Mouse (Mus musculus) layer of hippocampus, adult 18-20 months (tissue): ENCODE results near the gene Erv3. TPM values are rescaled to one million over a fixed set of nuclear protein-coding genes. Genes with fewer than 3 reads are reported as not detected.

Experiments used
- DNase-seq, 2 experiments: peaks; one replicate each; pipeline ENCODE4 v3.0.0; 2022; ENCODE audit warnings: low spot score in 2 of 2
- total RNA-seq, 2 experiments: library from RNA; stranded (reverse); gene quantifications; 2 replicates each; pipeline ENCODE4 v1.2.3; 2021

Erv3 gene
- total RNA-seq, 2 experiments from 2014 or later, result 0.18 to 0.20 TPM

DNA sequence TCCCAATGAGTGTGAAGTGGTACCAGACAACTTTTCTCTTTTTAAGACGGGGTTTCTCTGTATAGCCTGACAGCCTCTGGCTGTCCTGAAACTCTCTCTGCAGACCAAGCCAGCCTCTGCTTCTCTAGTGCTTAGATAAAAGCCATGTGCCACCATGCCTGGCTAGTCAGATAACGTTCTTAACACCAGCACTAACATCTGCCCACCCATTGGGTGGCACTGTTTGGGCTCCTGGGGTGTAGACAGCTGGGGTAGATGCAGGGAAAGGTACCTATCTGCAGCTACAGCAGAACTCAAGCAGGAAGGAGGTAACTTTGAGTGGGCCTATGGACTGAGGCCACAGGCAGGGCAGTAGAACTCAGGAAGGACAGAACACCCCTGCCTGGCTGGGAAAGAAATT lies 34.0 kb downstream of the Erv3 start:
- DNase-seq, result no peak

DNA sequence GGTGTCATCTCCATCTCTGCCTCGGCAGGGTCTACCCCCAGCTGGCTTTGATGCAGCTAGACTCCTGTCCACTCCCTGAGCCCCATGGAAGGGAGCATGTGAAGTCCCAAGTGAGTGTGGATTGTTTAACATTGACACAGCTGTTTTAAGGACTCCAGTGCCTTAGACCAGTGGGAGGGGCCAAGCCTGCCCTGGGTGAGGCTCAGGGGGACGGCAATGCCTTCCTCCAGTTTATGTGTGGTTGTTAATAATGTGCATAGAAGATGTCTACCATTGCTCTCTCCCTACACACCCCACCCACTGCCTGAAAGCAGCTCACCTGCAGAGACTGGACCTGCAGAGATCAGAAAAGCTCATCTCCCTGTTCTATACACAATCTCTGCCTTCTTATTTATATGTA lies 35.6 kb downstream of the Erv3 start:
- DNase-seq, result no peak

DNA sequence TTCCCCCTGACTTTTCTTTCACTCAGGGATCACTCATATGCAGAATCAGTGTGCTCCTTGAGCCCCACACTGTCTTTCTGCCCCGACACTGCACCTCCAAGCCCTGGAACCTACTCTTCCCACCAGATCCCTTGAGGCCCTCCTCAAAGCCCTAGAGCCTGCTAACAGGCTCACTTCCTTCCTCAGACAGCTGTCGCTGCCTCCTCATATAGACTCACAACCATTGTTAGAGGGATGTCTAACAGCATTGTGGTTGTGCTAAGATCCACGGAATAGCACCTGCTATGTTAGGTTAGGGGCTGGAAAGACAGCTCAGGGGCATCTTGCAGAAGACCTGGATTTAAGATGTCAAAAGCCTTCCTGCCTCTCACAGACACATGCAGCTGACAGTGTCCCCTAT lies 37.1 kb downstream of the Erv3 start:
- no peak for DNase-seq

DNA sequence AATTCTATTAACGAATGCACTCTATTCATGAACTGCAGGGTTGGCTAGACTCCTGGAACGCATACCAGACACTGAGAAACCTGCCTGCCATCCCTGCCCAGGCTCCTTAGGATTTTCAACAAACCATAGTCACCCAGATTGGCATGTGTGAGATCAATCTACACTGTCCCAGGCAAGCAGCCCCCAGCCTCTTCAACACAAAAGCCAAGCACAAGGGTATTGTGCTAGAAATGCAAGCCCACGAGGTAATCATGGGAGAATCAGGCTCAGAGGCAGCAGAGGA lies 37.9 kb downstream of the Erv3 start:
- no peak for DNase-seq

DNA sequence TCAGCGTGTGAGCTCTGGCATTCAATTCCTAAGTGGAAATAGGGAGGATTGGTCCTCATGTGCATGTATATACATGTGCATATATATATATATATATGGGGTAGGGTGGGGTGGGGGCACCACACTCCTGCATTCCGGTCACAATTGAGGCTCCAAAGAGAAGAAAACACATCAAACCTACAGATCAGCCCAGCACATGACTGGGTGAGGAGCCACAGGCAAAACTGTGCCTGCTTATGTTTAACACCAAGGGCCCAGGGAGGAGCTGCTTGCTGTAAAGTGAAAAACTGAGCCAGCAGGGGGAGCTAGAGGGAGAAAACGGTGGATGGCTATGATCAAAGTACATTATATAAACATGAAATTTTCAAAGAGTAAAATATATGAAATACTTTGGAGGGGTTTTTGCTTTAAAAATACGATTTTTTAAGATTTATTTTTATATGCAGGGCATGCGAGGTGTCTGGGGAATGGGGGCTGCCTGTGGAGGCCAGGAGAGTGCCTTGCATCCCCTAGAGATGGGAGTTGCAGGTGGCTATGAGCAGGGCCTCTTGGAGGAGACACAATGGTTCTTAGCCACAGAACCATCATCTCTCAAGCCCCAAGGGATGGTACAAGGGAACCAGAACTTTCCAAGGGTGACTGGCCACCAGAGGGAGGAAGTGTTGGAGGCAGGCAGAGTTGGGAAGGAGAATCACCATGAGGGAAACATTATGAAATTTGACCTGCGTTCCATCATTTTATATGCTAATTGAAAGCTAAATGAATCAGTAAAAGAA lies 38.4 kb downstream of the Erv3 start:
- DNase-seq, result peak; percentile 71 to 93

DNA sequence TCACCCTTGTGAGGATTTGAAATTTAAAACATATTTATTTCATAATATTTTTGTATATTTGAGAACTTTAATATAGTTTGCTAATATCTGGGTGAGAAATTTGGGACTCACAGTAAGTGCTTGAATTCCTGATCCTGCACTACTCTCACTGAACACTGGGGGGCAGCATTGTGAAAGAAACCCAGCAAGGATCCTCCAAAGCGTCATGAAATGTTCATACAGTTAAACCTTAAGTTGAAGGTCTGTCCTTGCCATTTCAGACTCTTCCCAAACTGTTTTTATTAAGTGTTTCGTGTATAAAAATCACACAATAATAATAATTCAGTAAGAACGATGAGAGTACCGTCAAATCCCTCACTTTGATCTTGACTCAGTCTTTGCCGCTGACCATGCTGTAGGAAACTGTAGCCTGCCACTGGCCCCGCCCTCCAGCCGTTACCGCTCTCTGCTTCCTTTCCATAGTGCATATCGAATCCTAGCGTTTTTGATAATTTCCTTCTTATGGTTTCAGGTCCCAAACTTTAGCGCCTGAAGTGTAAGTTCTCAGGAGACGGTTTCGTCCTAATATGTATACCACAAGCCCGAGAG lies 39.4 kb downstream of the Erv3 start:
- DNase-seq, result peak; percentile 76 to 95

DNA sequence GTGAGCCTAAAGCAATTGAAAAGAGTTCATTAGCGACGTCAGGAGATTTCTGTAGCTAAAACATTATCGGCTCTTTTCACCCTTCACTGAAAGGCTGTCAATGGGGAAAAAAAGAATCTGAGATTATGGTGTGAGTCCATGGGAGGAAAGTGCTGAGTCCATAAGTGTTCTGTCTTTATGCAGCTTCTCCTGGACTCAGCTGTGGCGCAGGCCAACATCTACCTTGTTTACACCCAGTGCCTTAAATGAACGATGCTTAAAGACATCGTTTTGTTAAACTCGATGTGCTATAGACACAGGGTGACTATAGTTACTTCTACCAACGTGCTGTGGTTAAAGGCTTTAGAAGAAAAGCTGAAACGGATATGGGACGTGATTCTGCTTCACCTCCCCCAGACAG lies 45.2 kb downstream of the Erv3 start:
- no peak for DNase-seq

DNA sequence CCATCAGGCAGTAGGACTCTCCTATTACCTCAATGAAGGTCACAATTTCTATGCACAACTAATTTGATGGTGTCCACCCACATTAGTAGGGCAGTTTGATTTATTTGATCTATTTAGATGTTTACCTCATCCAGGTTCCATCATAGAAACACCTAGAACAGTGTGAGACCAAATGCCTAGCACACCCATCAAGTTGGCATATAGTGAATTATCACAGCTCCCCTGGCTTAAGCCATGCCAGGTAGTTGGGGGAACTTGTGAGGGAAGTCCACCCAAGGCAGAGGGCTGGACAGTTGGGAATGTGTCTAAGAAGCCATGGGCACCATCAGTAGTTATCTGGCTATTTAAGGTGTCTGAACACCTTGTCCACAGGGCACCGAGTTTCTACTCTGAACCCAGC lies 46.1 kb downstream of the Erv3 start:
- no peak for DNase-seq

DNA sequence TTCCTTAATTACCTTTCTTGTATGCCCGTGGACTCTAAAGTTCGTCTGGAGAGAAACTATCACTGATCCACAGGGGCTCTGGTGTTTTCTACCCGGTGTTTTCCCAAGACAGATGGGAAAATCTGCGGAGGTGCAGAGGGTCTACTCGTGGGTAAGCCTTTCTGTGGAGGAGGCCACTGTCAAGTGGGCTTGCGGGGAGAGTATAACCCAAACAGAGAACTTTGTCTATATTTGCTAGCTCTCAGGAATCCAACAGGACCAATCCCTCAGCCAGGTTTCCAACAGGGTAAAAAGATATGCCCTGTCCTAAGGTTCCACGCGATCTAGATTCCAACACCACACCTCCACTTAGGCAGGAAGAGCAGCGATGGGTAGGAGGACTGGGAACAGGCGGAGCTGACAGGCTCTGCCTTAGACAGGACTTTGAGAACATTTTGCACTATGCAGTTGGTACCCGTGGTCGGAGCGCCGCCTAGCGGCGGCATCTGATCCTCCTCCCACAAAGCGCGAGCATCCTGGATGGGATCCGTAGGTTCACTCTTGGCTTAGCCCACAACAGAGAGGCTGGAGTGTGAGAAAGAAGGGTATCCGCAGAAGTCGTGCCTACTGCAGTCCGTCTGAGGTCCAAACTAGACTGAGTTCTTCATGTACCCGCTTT lies 46.9 kb downstream of the Erv3 start:
- DNase-seq, result peak; percentile 56 to 87

DNA sequence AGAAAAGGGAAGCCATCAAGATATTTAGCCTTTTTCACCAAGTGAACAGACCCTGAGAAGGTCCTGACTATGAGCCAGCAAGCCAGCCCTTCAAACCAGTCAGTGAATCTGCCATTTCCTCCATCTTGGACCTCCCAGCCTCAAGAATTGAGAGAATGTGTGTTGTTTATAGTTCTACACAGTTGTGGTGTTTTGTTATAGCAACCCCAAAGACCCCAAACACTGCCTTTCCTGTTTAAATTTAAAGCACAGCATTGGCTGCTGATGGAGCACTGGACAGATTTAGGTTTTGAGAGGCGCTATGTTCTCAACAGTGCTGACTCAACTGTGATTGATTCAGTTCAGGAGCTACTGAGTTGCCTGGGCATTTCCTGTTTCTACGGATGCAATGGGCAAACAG lies 47.9 kb downstream of the Erv3 start:
- DNase-seq, result no peak

DNA sequence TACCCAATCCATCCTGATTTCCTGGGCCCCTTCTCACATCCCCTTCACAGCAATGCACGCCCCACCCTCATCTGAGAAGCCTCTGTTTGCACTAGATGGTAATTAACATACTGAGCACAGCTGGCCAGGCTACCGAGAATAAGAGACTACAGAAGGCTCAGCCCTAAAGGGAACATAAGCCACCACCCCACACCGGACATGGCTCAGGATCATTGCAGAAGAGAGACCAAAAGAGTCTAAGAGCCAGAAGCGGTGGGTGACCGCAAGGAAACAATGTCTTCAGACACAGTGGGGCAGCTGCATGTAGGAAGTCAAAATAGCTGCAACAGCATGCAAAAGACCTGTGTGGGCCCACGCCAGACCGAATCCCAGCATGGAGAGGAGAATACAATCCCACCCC lies 50.7 kb downstream of the Erv3 start:
- no peak for DNase-seq

DNA sequence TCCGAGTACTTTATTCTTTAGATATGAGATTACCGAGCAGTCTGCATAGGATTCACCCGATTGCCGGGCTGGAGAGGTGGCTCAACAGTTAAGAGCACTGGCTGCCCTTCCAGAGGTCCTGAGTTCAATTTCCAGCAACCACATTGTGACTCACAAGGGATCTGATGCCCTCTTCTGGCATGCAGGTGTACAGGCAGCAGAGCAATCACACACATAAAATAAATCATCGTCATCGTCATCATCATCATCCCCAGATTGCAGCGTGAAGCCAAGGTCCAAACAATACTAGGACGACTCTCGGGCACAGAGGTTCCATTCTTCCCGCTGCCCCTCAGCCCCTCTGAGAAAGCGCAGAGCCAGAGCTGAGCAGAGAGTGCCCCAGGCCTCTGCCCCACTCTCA lies 51.9 kb downstream of the Erv3 start:
- DNase-seq, result no peak

DNA sequence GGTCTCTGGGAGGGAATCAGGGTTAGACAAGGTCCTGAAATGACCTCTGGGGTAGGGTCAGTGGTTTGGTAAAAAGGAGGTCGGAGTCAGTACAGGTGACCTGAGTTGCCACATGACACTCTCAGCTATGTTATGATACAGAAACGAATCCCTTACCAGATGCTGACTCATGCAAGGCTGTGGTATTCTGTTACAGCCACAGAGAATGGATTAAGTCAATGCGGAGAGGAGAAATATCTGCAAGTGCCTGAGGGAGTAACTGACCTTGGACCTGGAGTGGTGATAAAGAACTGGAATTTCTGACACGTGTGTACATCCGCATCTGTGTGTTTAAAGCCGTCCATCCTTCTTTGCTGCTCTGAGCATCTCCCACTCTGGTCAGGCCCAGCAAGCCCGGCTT lies 52.7 kb downstream of the Erv3 start:
- no peak for DNase-seq

DNA sequence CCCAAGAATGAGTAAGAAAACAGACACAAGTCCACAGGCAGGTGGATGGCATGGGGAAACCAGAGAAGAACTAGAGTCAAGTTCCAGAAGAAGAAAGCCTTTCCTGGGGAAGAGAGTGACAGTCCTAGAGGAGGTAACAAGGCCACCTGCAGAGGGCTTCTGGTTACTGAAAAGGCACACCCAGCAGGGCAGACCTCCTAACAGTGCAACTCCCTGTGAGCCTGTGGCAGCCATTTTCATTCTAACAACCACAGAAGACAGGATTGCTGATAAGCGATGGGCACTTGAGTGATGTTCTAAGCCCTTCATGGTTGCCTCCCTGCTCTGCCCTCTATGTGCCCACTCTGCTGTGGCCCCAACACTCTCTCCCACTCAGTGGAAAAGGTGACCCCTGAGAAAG lies 54.2 kb downstream of the Erv3 start:
- no peak for DNase-seq

DNA sequence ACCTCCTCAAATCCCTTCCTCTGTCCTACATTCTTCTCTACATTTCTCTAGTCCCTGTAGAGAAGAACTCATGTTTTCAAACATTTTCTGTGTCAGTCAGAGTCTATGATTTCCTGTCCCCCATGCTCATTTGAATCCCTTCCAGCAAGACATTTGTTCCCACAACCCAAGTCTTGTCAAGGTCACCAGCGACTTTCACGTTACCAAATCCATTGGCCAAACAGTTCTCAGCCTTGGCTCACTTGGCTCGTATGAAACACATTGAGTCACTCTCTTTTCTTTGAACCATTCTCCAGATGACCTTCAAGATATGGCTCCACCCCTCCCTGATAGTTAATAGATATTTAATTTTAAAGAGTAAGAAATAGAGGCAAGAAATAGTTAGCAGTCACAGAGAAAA lies 55.7 kb downstream of the Erv3 start:
- no peak for DNase-seq

Other genes with a start within 250 kb of the Erv3 start
- gene Prnp, start 50.2 kb upstream of the Erv3 start, total RNA-seq, result 1,000 to 10,000 TPM; 1,102 to 1,107 TPM
- not detected for gene Prn, start 50.2 kb upstream of the Erv3 start, total RNA-seq
- not detected for gene Prnd, start 91.1 kb upstream of the Erv3 start, total RNA-seq
- 10 to 100 TPM; 45.5 to 52.1 TPM for gene Rassf2, start 170.5 kb upstream of the Erv3 start, total RNA-seq